Mouse (Mus musculus) fibroblast of lung, adult 2 months (primary cell): ENCODE data around the gene Prrt1.

Source experiments
- DNase-seq: peaks from one replicate; pipeline ENCODE4 v3.0.0-alpha.2; 2011; ENCODE audit warnings: low read depth

The Prrt1 gene

DNA sequence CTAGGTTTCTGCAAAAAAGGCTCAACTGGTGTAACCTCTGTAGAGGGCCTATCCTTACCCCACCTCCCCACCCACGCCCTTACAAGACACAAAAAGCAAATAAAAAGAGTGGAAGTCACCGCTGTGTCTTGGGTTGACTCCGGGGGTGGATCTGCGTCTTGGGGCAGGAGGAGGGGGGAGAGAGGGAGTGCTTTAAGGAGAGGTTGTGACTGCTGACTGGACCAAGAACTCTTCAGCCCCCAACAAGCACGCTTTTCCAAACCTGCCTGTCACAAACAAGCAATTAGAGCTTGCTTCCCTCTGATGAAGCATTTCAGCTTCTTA is 727 bp upstream of the Prrt1 start:
- no peak for DNase-seq

DNA sequence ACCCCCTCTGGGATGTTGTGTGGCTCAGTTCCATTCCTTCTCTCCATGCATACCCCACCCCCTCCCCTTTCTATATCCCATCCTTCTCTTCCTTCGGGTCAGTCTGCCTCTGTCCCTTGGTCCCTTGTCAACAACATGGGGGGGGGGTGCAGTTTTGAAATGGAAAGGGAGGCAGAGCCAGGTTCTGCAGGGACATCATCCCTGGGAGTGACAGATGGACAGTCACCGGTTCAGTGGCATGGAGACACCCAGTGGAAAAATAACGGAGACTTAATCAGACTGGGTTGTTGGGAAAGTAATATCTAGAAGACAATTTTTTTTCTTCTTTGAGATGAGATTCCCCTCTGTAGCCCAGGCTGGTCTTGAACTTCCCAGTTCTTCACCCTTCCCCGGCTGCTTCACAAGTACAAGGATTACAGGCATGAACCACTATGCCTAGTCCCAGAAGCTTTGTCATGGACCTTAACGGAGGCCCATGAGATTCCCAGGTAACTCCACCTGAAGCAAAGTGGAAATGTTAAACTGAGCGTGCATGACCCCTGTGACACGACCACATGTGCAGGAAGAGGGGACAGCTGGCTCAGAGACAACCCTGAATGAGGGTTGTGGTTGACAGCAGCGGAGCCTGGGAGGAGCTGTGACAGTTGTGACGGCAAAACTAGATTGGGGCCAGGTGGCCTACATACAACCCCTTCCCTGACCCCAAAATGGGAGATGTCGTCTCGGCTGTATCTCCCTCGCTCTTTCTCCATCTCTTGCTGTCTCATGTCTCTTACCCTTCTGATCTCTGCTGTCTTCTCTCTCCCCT is 667 bp downstream of the Prrt1 start:
- no peak for DNase-seq

DNA sequence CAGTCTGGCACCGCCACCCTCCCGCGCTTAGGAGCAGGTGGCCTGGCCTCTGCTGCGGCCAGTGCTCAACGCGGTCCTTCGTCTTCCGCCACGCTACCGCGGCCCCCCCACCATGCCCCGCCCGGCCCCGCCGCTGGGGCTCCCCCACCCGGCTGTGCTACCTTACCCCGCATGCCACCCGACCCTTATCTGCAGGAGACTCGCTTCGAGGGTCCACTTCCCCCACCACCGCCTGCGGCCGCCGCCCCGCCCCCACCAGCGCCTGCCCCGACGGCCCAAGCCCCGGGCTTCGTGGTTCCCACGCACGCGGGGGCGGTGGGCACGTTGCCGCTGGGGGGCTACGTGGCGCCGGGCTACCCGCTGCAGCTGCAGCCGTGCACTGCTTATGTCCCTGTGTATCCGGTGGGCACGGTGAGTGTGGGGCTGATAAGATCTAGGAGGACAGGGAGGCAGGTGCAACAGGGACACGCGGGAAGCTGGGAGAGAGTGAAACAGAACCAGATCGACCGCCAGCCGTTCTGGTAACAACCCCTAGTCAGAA is 1.5 kb downstream of the Prrt1 start:
- no peak for DNase-seq

DNA sequence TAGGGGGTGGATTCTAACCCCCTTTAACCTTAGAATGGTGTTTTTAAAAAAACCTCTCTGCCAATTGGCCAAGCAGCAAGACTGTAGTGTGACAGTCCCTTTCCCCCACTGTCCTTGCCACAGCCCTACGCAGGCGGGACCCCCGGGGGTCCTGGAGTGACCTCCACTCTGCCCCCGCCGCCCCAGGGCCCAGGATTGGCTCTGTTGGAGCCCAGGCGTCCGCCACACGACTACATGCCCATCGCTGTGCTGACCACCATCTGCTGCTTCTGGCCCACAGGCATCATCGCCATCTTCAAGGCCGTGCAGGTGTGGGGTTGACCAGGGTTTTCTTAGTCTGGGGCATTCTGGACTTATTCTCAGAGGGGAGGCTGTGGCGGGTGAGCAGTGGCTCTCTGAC is 2.3 kb downstream of the Prrt1 start:
- DNase-seq, result no peak

DNA sequence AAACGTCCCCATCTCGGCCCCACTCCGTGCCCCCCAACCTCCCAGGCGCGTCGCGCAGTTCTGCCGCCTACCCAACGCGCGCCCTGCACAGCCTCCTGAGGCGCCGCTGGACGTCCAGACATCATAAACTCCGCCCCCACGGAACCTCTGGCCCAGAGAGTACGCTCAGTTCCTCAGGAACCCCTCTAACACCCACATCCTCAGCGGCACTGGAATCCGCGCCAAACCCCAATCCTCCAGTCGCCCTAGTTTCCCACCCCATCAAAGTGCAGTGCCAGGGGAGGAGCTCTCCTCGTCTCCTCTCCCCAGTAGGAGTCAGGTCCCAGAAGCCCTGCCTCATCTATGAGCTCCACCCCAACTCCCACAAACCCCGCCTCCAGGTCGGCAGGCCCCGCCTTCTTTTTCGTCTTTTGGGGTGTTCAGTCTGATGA is 2.9 kb downstream of the Prrt1 start:
- peak; percentile 51 for DNase-seq

DNA sequence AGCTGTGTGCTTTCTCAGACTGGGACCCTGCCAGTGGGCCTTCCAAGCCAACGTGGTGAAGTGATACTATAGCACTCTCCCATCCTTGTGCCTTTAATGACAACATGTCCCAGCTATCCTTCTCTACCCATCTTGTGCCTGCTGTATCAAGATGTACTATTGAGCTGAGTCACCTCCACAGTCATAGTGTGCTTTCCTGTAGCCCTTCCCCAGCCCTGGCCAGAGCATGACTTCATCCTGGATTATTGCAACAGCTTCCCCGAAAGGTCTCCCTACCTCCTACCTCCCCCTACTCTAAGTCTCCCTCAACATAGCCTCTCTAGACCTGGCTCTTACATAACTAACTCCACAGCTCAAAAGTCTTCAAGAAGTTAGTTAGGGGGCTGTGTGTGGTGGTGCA is 6.3 kb downstream of the Prrt1 start:
- no peak for DNase-seq

DNA sequence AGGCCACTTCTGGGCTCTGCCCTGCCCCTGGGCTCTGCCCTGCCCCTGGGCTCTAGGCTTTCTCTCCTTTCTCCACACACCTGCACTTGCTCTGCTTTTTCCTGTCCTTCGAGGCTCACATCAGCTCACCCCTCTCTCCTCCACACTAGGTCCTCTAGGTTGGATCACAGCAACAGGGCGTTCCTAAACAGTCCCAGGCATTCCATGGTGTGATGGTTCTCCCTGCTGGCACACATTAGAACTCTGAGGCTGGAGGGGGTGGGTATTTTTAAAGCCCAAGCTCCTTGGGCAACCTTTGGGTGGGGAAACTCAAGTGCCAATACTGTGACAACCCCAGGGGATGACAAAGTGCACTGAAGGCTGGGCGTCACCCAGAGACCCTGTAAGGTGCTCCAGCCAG is 8.1 kb downstream of the Prrt1 start:
- DNase-seq, result no peak

DNA sequence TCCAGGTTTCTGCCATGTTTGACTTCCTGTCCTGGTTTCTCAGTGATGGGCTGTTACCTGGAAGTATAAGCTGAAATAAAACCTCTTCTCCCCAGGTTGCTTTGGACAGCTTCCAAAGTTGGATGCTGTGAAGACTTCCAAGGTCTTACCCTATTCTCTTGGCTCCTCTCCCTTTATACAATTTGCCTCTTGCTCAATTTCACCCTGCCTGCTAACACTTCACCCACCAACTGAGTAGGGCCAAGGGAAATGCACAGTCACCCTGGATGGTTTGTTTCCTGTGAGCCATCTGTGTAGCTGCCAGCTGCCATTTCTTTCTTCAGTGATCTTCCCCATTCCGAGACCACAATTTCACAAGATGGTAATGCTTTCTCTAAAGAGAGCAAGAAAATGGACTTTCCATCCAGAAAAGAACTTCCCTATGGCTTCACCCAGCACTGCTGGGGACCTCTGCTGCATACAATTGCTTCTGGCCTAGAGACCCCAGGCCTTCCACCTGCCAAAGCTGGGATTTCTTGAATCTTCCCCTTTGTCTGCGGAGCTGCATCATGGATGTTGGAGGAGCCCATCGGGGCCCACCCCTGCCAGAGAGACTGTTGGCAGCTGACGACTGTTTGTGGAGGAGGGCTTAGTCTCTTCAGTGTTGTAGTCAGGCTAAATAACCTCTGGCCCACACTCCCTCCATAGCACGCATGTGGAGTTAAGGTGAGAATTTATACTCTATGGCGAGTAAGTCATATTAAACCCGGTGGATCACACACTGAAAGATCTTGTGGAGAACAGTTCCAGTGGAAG is 10.3 kb downstream of the Prrt1 start:
- peak; percentile 34 for DNase-seq

DNA sequence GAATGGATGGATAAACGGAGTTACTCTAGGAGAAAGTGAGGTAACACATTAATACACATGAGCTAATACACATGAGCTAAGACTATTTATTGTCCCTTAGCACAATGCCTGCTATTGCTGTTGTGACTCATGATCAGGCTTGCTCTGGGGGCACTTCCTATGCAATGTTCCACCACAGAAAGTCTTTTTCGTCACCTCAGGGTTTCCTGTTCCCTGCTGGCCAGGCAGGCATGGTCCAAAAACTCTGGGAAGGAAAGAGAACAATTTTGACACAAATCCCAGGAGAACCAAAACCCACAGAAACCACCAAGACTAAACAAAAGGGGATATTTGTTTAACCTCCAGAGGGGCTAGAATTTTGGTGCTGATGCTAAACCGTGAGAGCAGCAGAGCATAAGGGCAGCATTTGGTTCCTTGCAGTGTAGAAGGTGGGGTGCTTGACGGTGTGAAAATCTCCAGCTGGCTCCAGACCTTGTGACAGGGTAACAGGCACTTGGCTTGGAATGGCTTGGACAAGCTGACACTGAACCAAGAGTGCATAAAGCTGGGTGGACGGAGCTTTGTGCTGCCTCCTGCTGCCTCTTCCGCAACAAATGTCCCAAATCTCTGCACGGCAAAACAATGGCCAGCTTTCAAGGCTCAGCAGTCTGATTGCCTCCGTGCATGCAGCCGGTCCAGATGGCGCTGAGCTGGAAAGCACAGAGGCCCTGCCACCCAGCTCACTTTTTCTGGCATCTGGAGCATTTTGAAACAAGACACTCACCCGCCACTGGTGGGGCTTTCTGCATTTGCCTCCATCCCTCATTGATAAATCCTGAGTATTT is 11.7 kb downstream of the Prrt1 start:
- peak; percentile 97 for DNase-seq

DNA sequence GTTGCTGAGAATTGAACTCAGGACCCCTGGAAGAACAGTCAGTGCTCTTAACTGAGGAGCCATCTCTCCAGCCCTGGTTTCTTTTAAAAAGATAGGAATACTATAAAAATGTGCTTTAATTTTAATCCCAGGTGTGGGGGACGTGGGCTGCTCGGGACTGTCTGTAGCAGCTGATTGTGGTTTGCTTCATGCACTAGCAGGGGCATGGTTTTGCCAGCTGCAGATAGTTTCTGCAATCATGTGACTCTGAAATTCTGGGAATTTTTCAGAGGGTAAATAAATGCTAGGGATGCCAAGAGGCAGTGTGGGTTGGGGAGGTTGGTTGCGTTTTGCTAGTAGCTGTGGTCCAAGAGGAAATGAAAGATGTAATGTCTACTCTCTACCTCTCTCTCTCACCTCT is 12.6 kb downstream of the Prrt1 start:
- DNase-seq, result no peak

DNA sequence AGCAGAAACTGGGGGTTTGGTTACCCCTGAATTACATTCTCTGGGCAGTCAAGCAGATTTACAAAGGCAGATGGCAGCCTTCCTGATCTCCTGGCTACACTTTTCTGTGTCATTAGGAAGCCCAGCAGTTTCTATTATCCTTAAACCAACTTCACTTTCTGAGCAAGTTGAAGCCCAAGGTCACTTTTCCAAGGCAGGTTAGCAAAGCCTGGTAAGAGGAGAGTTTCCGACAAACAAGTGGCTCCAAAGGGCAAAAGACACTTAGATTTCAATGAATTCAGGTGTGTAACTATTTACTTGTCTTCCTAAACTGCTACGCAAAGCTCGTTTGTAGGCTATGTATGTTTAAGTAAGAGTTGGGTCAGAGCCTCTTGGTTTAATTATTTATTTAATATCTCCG is 14.0 kb downstream of the Prrt1 start:
- no peak for DNase-seq

DNA sequence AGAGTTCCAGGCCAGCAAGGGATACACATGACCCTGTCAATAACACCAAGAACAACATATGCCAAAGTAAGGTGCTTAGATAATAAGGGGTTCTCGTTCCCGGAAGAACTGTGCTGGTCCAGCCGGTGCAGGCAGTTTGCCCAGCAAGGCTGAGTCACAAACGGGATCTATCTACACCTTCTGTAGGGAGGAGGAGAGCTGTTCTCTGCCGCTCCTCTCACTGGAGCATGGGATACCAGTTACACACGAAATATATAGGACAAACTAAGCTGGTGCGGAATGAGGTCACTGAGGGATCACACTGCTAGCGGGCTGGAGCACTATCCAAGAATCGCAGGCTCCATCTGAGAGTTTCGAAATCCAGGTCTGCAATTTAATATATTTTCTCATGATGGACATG is 14.6 kb downstream of the Prrt1 start:
- DNase-seq, result no peak

DNA sequence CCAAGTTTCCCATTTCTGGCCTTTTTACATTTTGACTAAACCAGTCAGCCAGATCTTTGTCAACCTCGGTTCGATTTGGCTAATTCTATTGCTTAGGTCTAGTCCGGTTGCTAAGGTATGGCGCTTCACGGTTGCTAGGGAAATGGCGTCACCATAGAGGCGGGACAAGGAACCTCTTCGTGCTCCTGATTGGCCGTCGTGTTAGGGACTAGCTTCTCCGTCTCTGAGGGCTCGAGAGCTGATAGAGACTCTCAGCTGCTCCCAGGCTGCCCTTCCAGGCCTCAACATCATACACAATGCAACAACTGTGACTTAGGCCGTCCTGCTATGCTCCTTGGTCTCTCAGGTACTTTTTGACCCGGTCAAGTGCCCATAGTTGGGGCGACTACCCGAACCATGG is 15.3 kb downstream of the Prrt1 start, which contains the start of gene Fkbpl:
Gene Fkbpl, plus strand, starts transcription at position 157 of the 400 bp plus-strand sequence.
- peak; percentile 93 for DNase-seq

DNA sequence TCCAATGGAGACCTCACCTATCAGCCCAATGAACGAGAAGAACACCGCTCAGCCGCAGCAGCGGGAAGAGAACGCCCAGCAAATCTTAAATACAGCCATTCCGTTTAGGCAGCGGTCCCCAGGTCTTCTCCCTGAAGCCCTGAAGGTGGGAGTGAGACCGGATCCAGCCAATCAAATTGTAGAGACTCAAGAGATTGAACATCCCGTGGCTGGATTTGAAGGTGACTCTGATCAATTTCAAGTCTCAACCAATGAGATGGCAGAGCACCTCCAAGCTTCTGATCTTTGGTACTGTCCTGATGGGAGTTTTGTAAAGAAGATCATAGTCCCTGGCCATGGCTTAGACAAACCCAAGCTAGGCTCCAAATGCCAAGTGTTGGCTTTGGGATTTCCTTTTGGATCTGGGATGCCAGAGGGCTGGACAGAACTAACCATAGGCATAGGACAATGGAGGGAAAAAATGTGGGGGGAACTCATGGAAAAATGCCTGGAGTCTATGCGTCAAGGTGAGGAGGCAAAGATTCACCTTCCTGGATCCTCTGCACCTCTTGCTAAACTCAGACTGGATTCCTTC is 16.0 kb downstream of the Prrt1 start:
- no peak for DNase-seq

DNA sequence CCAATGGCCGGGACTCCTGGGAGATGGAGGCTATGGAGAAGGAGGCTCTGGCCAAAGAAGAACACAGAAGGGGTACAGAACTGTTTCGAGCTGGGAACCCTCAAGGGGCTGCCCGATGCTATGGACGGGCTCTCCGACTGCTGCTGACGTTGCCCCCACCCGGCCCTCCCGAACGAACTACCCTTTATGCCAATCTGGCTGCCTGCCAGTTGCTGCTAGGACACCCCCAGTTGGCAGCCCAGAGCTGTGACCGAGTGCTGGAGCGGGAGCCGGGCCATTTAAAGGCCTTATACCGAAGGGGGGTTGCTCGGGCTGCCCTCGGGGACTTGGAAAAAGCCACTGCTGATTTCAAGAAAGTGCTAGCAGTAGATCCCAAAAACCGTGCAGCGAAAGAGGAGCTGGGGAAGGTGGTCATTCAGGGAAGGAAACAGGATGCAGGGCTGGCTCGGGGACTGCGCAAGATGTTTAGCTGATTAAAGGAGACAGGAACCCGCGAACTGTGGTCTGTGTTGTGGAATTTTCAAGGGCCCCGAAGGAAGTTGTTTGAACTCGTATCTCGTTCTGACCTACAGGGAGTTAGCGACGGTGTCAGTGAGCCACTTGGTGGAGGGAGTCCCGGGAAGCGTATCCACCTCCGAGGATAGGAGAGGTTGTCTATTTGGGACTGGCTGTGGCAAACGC is 16.6 kb downstream of the Prrt1 start:
- no peak for DNase-seq

DNA sequence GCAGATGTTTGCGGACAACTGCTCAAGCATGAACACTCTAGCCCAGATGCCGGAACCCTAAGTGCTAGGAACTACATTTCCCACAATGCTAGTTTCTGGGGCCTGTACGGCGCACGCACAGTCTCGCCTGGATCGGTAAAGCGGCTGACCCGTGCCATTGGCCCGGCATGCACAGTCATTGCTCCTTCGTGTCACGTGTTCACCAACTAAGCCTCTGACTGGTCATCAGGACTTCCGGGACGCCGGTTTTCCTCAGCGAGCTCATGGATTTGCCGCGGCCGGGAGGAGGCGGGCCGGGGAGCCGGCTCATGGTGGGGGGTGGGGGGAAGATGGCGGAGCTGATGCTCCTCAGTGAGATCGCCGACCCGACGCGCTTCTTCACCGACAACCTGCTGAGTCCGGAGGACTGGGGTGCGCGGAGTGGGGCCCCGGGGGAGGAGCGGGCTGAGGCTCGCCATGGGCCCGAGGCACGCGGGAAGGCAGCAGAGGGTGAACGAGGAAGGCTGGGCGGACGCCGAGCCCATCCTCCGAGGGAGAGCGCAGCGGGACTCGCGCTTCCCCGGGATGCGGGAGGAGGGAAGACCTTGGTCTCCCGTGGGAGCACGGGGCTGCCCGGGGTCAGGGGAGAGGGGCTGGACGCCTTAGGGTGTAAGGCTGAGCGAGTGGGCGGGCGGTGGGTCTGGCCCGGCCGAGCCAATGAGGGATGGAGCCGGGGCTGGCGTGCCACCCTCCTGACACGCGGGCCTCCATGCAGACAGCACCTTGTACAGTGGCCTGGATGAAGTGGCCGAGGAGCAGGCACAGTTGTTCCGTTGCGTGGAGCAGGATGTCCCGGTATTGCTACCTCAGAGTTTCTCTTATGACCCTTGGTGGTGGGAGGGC is 17.8 kb downstream of the Prrt1 start, which contains the start of gene Atf6b:
Gene Atf6b, plus strand, starts transcription at position 241 of the 882 bp plus-strand sequence.
- peak; percentile 93 for DNase-seq

DNA sequence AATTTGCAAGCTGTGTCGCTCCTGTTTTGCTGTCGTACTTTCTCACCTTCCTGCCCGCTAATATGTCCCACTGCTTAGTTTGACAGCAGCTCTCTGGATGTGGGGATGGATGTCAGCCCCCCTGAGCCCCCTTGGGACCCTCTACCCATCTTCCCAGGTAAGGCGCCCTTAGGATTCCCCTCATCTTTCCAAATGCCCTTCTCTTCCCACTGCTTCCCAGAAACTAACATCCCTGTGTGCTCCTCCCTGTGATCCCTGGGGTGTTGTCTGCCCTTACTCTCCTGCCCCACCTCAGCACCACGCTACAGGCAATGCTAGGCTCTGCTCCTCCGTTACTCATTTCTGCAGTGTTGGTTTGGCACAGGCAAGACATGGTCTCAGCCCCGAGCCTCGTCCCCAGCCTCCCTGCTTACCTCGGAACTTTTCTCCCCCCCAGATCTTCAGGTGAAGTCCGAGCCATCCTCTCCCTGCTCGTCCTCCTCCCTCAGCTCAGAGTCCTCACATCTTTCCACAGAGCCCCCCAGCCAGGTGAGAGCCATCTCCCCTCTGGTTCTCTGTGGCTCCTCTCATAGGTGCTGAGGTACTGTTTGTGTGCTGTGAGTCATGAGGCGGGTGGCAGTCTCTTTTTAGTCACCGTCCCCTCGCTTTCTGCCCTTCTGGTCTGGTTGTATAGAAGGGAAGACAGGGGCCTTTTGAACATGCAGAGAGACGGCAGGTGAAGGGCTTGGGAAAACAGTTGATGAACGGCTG is 19.0 kb downstream of the Prrt1 start:
- no peak for DNase-seq

DNA sequence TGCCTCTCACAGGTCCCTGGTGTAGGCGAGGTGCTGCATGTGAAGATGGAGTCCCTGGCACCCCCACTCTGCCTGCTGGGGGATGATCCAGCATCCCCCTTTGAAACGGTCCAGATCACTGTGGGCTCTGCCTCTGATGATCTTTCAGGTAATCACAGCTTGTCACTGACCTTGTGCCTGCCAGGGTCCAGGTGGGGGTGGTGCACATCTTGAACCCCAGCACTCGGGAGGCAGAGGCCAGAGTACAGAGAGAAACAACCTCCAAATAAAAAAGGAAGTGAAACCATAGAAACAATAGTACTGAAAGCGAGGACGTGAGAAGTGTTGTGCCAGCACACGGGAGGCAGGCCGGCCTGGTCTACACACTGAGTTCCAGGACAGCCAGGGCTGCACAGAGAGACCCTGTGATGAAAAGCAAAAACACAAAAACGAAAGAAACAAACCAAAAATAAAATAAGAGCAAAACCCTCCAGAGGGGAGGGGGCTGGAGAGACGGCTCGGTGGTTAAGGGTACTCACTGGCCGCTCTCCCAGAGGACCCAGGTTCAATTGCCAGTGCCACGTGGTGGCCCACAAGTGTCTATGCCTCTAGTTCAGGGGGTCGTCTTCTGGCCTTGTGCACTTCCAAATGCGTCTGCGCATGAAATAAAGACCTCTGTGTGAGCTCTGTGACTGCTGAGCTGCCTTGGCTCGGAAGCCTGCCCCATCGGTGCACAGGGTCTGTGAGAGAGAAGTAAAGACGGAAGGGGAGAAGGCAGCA is 20.0 kb downstream of the Prrt1 start:
- no peak for DNase-seq

DNA sequence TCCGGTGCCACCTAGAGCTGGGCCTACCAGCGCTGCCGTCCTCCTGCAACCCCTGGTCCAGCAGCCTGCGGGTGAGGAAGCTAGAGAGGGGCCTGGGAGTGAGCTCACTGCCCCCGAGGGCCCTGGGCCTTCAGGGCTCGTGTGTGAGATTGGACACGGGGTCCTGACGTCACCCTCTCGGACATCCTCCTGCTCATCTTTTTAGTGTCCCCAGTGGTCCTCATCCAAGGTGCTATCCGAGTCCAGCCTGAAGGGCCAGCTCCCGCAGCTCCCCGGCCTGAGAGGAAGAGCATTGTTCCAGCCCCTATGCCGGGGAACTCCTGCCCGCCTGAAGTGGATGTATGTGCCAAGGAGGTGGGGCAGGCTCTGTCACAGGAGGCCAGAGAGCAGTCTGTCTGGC is 21.4 kb downstream of the Prrt1 start:
- DNase-seq, result no peak
